Mouse (Mus musculus) ES-E14 (cell line): ENCODE data around the gene Fbxo47.

Source experiments
- CHD2 ChIP-seq: IDR thresholded peaks from 2 replicates; pipeline ENCODE4 v1.6.1; 2014; ENCODE audit warnings: mild to moderate bottlenecking, low read depth, low read length, inconsistent platforms
- ZNF384 ChIP-seq: IDR thresholded peaks from 2 replicates; pipeline ENCODE4 v1.6.1; 2012; ENCODE audit warnings: low read depth, low read length, inconsistent platforms

DNA sequence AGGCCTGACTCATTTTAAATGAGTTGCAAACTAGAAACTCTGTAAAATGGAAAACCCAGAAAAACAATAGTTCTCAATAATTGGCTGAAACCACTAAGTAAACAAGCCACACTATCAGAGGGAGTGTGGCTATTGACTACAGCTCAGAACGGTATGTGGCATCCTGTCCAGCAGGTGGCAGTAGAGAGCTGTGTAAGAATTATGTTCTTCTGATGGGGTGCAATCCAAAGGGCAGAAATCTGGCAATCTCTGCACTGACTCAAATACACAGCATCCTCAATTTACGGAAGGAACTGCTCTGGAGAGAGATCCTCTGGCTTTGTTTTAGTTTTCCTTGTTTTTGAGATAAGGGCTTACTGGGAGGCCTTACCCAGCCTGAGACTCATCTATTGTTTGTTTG lies 15.9 kb upstream of the Fbxo47 start:
- TF ChIP-seq CHD2 = no peak
- no peak for TF ChIP-seq ZNF384
